Comparison of ENCODE assay signal across 20 mouse cellular contexts in genomic region chr12:34221014-34221413, GRCm38 (mm10).
A peak's percentile ranks its signal among the peaks of the same experiment; 100 is the strongest.
DNase-seq lines count a peak whose midpoint lies in the region; ATAC-seq and TF ChIP-seq lines count a peak whose summit lies in the region.
"Had no signal": no experiment of that assay in that cellular context is flagged by ENCODE, and none has a peak within 500 bp of the region (broad histone marks: within the 10 kb centered on the region; RNA-seq: fewer than 3 reads in every experiment).

No protein-coding gene starts in this region.

- H3K9me3 ChIP-seq in MEL (replicated peaks; ENCODE audit: insufficient read depth, low read length) = no peaks in the 10 kb centered on the region
- H3K9me3 ChIP-seq in forebrain, embryonic 16.5 days (ENCODE audit: control insufficient read depth, low read length) = no peaks in the 10 kb centered on the region
- H3K9me3 ChIP-seq: hindbrain, embryonic 13.5 days; intestine, embryonic 15.5 days; kidney, embryonic 15.5 days; midbrain, embryonic 15.5 days had no signal

- 79% methylated on average over 9 of the region's 9 CpGs for WGBS in forebrain, embryonic 16.5 days

- no peaks in the 10 kb centered on the region for H3K27me3 ChIP-seq in MEL (ENCODE audit: control insufficient read depth in 1 of 2, insufficient read depth in 2 of 2, low read length in 2 of 2)
- no peaks in the 10 kb centered on the region for H3K27me3 ChIP-seq in forebrain, embryonic 16.5 days (replicated peaks; ENCODE audit: control insufficient read depth, insufficient read depth, low read length)
- H3K27me3 ChIP-seq: intestine, embryonic 15.5 days; kidney, embryonic 15.5 days; midbrain, embryonic 15.5 days had no signal

- no peak overlapping the region for H3K4me3 ChIP-seq in MEL (ENCODE audit: control insufficient read depth in 1 of 2, insufficient read depth in 1 of 2, low read depth in 2 of 2, low read length in 2 of 2)
- no peak overlapping the region for H3K4me3 ChIP-seq in forebrain, embryonic 16.5 days (replicated peaks; ENCODE audit: low read length)
- H3K4me3 ChIP-seq: hindbrain, embryonic 13.5 days; intestine, embryonic 15.5 days; kidney, embryonic 15.5 days; midbrain, embryonic 15.5 days had no signal

- DNase-seq in MEL (ENCODE audit: low read depth, low spot score) = peak; percentile 6
- DNase-seq in embryo, embryonic 11 days = peak; percentile 72
- DNase-seq in forelimb bud, embryonic 11.5 days (ENCODE audit: low read depth, low spot score) = peak; percentile 72
- no peak for DNase-seq in heart, adult 11 months
- DNase-seq in spleen, adult 12 weeks (ENCODE audit: low spot score) = no peak
- no peak for DNase-seq in right cerebral cortex, adult 2 months (ENCODE audit: low spot score in 2 of 2)
- DNase-seq: adrenal gland, adult 8-10 months; cerebellum, adult 11 months; cerebellum, postnatal 36 days; gastrocnemius, postnatal 25 days; lung, adult 2 months; right cerebral cortex, postnatal 25 days; thymus, postnatal 36 days had no signal

- TF ChIP-seq EP300 in MEL (IDR thresholded peaks at IDR 0.05; ENCODE audit: low read depth in 1 of 2, low read length in 2 of 2) = peak in 1 of 2 experiments; percentile 67; a peak in 1 of 4 replicates

- no peaks in the 10 kb centered on the region for H3K36me3 ChIP-seq in MEL (ENCODE audit: control insufficient read depth in 1 of 2, insufficient read depth in 2 of 2, low read length in 2 of 2)
- H3K36me3 ChIP-seq in forebrain, embryonic 16.5 days (ENCODE audit: control insufficient read depth, insufficient read depth) = no peaks in the 10 kb centered on the region
- H3K36me3 ChIP-seq: hindbrain, embryonic 13.5 days; intestine, embryonic 15.5 days; kidney, embryonic 15.5 days; midbrain, embryonic 15.5 days had no signal

- no peaks in the 10 kb centered on the region for H3K4me1 ChIP-seq in MEL (ENCODE audit: control insufficient read depth in 1 of 2, insufficient read depth in 2 of 2, low read length in 2 of 2)
- no peaks in the 10 kb centered on the region for H3K4me1 ChIP-seq in forebrain, embryonic 16.5 days (replicated peaks; ENCODE audit: control insufficient read depth, insufficient read depth, low read length)
- H3K4me1 ChIP-seq: intestine, embryonic 15.5 days; midbrain, embryonic 15.5 days had no signal

- TF ChIP-seq CTCF in MEL (IDR thresholded peaks at IDR 0.05 in 2 of 3, conservative IDR thresholded peaks at IDR 0.05 in 1 of 3; ENCODE audit: control insufficient read depth in 1 of 3, insufficient read depth in 1 of 3, low read depth in 2 of 3, low read length in 3 of 3, poor library complexity in 1 of 3, severe bottlenecking in 1 of 3) = no peak

- no peak for TF ChIP-seq RAD21 in MEL (IDR thresholded peaks at IDR 0.05; ENCODE audit: low read depth, low read length)

- H3K27ac ChIP-seq in MEL (ENCODE audit: control insufficient read depth, low read depth, low read length) = no peak overlapping the region; the same call in 1 of the 2 replicates
- H3K27ac ChIP-seq in forebrain, embryonic 16.5 days (ENCODE audit: low read length) = no peak overlapping the region
- H3K27ac ChIP-seq: hindbrain, embryonic 13.5 days; intestine, embryonic 15.5 days; kidney, embryonic 15.5 days; macrophage; midbrain, embryonic 15.5 days had no signal

- TF ChIP-seq POLR2A in MEL (IDR thresholded peaks at IDR 0.05; ENCODE audit: control insufficient read depth in 1 of 2, insufficient read depth in 1 of 2, low read depth in 1 of 2, low read length in 2 of 2, poor library complexity in 1 of 2) = no peak

- no peaks in the 10 kb centered on the region for H3K79me2 ChIP-seq in MEL (ENCODE audit: control insufficient read depth, insufficient read depth, low read length, poor library complexity)

- H3K4me2 ChIP-seq in forebrain, embryonic 16.5 days (ENCODE audit: low read length) = no peak overlapping the region
- H3K4me2 ChIP-seq: hindbrain, embryonic 13.5 days; intestine, embryonic 15.5 days; kidney, embryonic 15.5 days; midbrain, embryonic 15.5 days had no signal

- H3K9ac ChIP-seq in MEL (ENCODE audit: control insufficient read depth, low read depth, low read length, poor library complexity, severe bottlenecking) = no peak overlapping the region
- no peak overlapping the region for H3K9ac ChIP-seq in forebrain, embryonic 16.5 days (replicated peaks; ENCODE audit: low read depth, low read length)
- H3K9ac ChIP-seq: hindbrain, embryonic 13.5 days; intestine, embryonic 15.5 days; kidney, embryonic 15.5 days; midbrain, embryonic 15.5 days had no signal

- ATAC-seq in megakaryocyte, adult 5-6 weeks (ENCODE audit: poor library complexity, severe bottlenecking) = 0 out of 2 replicates have a peak, but pooled peaks have one; percentile 4
- ATAC-seq in forebrain, embryonic 16.5 days = no peak
- ATAC-seq: intestine, embryonic 15.5 days; midbrain, embryonic 15.5 days had no signal

TF ChIP-seq in MEL, 35 proteins besides CTCF, POLR2A, EP300 and RAD21:
- TF ChIP-seq ZKSCAN1 (IDR thresholded peaks at IDR 0.05; ENCODE audit: low read depth, low read length) = no peak
- no peak for TF ChIP-seq HCFC1 (IDR thresholded peaks at IDR 0.05; ENCODE audit: low read depth, low read length)
- 0 out of 4 replicates have a peak, but pooled peaks of 1 of the 2 experiments have one; percentile 15 for TF ChIP-seq USF2 (IDR thresholded peaks at IDR 0.05; ENCODE audit: borderline replicate concordance in 1 of 2, insufficient read depth in 1 of 2, low read depth in 1 of 2, low read length in 2 of 2)
- peak; percentile 62 for TF ChIP-seq TCF12 (IDR thresholded peaks at IDR 0.05; ENCODE audit: low read depth, low read length)

Comparison
In these comparisons a context has a peak if more than half of its experiments do, and no peak if none do; other contexts are left out.
1. DNase-seq: peak in MEL (single experiment), embryo, embryonic 11 days (single experiment) and forelimb bud, embryonic 11.5 days (single experiment); none in heart, adult 11 months (single experiment), spleen, adult 12 weeks (single experiment) and right cerebral cortex, adult 2 months (0 of 2).